Mouse (Mus musculus): ENCODE data around the gene Krt81.

The Krt81 gene

GRCm38 (mm10) chr15:101453093-101453736 is 10.3 kb downstream of the Krt81 start:
- DNase-seq, result peak; percentile 86

GRCm38 (mm10) chr15:101447444-101447843 is 16.1 kb downstream of the Krt81 start, which contains the start of gene Krt88:
Krt88 (plus strand) TSS chr15:101447744.
- no peak for DNase-seq

- DNase-seq, result no peak
These were observed 17.0 kb downstream of the Krt81 start for GRCm38 (mm10) chr15:101446572-101446971.

- DNase-seq, result no peak
These were observed 22.7 kb downstream of the Krt81 start for GRCm38 (mm10) chr15:101440837-101441236.

- peak; percentile 56 for DNase-seq
These were observed 25.0 kb downstream of the Krt81 start, which contains the start of gene Krt87 for GRCm38 (mm10) chr15:101438555-101438954. Krt87 (minus strand) TSS chr15:101438804.

- no peak for DNase-seq
These were observed 26.9 kb downstream of the Krt81 start for GRCm38 (mm10) chr15:101436611-101437010.

- DNase-seq, result no peak
These were observed 38.6 kb downstream of the Krt81 start for GRCm38 (mm10) chr15:101424914-101425313.

- DNase-seq, result peak; percentile 53
These were observed 42.6 kb downstream of the Krt81 start for GRCm38 (mm10) chr15:101420903-101421302.

- DNase-seq, result no peak
These were observed 44.6 kb downstream of the Krt81 start for GRCm38 (mm10) chr15:101418950-101419349.

- no peak for DNase-seq
These were observed 48.6 kb downstream of the Krt81 start for GRCm38 (mm10) chr15:101414807-101415565.

- peak; percentile 34 for DNase-seq
These were observed 49.5 kb downstream of the Krt81 start for GRCm38 (mm10) chr15:101413916-101414635.

- DNase-seq, result no peak
These were observed 51.4 kb downstream of the Krt81 start for GRCm38 (mm10) chr15:101412188-101412587.

- no peak for DNase-seq
These were observed 52.8 kb downstream of the Krt81 start, which contains the start of gene Krt7 for GRCm38 (mm10) chr15:101410775-101411174. Krt7 (plus strand) TSS chr15:101411043.
